Mouse (Mus musculus) CH12.LX (cell line): ENCODE results near the gene Cela1. TPM values are rescaled to one million over a fixed set of nuclear protein-coding genes. Genes with fewer than 3 reads are reported as not detected.

ENCODE experiments used
- DNase-seq: peaks from one replicate; pipeline ENCODE4 v3.0.0-alpha.2; 2013; ENCODE audit errors: extremely low read depth
- H3K27ac ChIP-seq: 2 replicates; pipeline ENCODE4 v1.5.1; 2012; ENCODE audit warnings: low read depth, mild to moderate bottlenecking, control low read depth, moderate library complexity; ENCODE audit not compliant: insufficient read depth
- H3K27me3 ChIP-seq: replicated peaks from 2 replicates; pipeline ENCODE3; 2012; ENCODE audit warnings: inconsistent platforms
- H3K36me3 ChIP-seq, 2 experiments: replicated peaks in 1 of 2; 2 replicates each; pipeline versions ENCODE3 to v1.6.1; 2012; ENCODE audit warnings: inconsistent platforms in 1 of 2, low read length in 1 of 2, mild to moderate bottlenecking in 1 of 2, mixed read lengths in 1 of 2, moderate library complexity in 1 of 2; ENCODE audit not compliant: control insufficient read depth in 1 of 2, insufficient read depth in 1 of 2
- H3K4me1 ChIP-seq, 2 experiments: 2 replicates each; pipeline ENCODE4 v1.6.1; 2012; ENCODE audit warnings: inconsistent platforms in 1 of 2, moderate library complexity in 1 of 2; ENCODE audit not compliant: insufficient read depth in 2 of 2, control insufficient read depth in 1 of 2
- H3K4me2 ChIP-seq: 2 replicates; pipeline ENCODE4 v1.6.1; 2012; ENCODE audit warnings: low read depth, mild to moderate bottlenecking, control low read depth; ENCODE audit not compliant: poor library complexity, insufficient read depth, severe bottlenecking
- H3K4me3 ChIP-seq, 3 experiments: fragments of 150-350 bp in 1 of 3; sonication (generic) in 1 of 3; replicated peaks in 1 of 3; 2 replicates each; pipeline versions ENCODE3 to v1.5.1; 2011 to 2012; ENCODE audit warnings: low read depth in 2 of 3, low read length in 2 of 3, mild to moderate bottlenecking in 2 of 3, moderate library complexity in 2 of 3, control low read depth in 1 of 3, improper control_type of control experiment in 1 of 3, inconsistent platforms in 1 of 3, mixed read lengths in 1 of 3; ENCODE audit not compliant: poor library complexity in 1 of 3
- H3K79me2 ChIP-seq: replicated peaks from 2 replicates; pipeline ENCODE4 v1.6.1; 2012; ENCODE audit warnings: mild to moderate bottlenecking, moderate library complexity; ENCODE audit not compliant: control insufficient read depth, poor library complexity, insufficient read depth, severe bottlenecking; ENCODE audit errors: extremely low read depth
- H3K9ac ChIP-seq: 2 replicates; pipeline ENCODE4 v1.6.1; 2012; ENCODE audit warnings: low read depth, mild to moderate bottlenecking, control low read depth, moderate library complexity; ENCODE audit not compliant: insufficient read depth
- H3K9me3 ChIP-seq: replicated peaks from 2 replicates; pipeline ENCODE3; 2012; ENCODE audit warnings: low read length, inconsistent platforms, mixed read lengths
- BHLHE40 ChIP-seq: IDR thresholded peaks from 2 replicates; pipeline ENCODE4 v1.6.1; 2011; ENCODE audit warnings: mild to moderate bottlenecking, low read depth, low read length, improper control_type of control experiment
- CHD1 ChIP-seq: IDR thresholded peaks from 2 replicates; pipeline ENCODE4 v1.6.1; 2012; ENCODE audit warnings: low read depth, low read length, improper control_type of control experiment, inconsistent platforms
- CHD2 ChIP-seq: IDR thresholded peaks from 2 replicates; pipeline ENCODE4 v1.6.1; 2011; ENCODE audit warnings: low read length, improper control_type of control experiment
- CTCF ChIP-seq, 2 experiments: IDR thresholded peaks in 1 of 2; conservative IDR thresholded peaks in 1 of 2; 2 replicates each; pipeline ENCODE4 v1.5.1; 2011 to 2012; ENCODE audit warnings: low read depth in 2 of 2, low read length in 2 of 2, improper control_type of control experiment in 1 of 2, inconsistent platforms in 1 of 2, mild to moderate bottlenecking in 1 of 2, moderate library complexity in 1 of 2
- GABPA ChIP-seq: IDR thresholded peaks from 2 replicates; pipeline ENCODE4 v1.6.1; 2012; ENCODE audit warnings: low read depth, low read length, improper control_type of control experiment, inconsistent platforms; ENCODE audit not compliant: insufficient replicate concordance
- HCFC1 ChIP-seq: IDR thresholded peaks from 2 replicates; pipeline ENCODE4 v1.6.1; 2012; ENCODE audit warnings: low read depth, mild to moderate bottlenecking, inconsistent platforms, low read length, improper control_type of control experiment
- IRF4 ChIP-seq: IDR thresholded peaks from 2 replicates; pipeline ENCODE4 v1.6.1; 2014; ENCODE audit warnings: low read depth, mild to moderate bottlenecking, inconsistent platforms, low read length, improper control_type of control experiment
- KAT2A ChIP-seq: IDR thresholded peaks from 2 replicates; pipeline ENCODE4 v1.6.1; 2012; ENCODE audit warnings: low read length, improper control_type of control experiment, inconsistent platforms; ENCODE audit not compliant: insufficient replicate concordance
- MAZ ChIP-seq: IDR thresholded peaks from 2 replicates; pipeline ENCODE4 v1.6.1; 2012; ENCODE audit warnings: low read depth, mild to moderate bottlenecking, inconsistent platforms, low read length, improper control_type of control experiment, moderate library complexity
- MEF2A ChIP-seq: IDR thresholded peaks from 2 replicates; pipeline ENCODE4 v1.6.1; 2014; ENCODE audit warnings: low read depth, mild to moderate bottlenecking, inconsistent platforms, low read length, improper control_type of control experiment, borderline replicate concordance
- MXI1 ChIP-seq: IDR thresholded peaks from 2 replicates; pipeline ENCODE4 v1.6.1; 2011; ENCODE audit warnings: mild to moderate bottlenecking, low read depth, low read length, improper control_type of control experiment
- NRF1 ChIP-seq: IDR thresholded peaks from 2 replicates; pipeline ENCODE4 v1.6.1; 2014; ENCODE audit warnings: low read depth, mild to moderate bottlenecking, inconsistent platforms, low read length, improper control_type of control experiment, moderate library complexity
- RCOR1 ChIP-seq: conservative IDR thresholded peaks from 2 replicates; pipeline ENCODE4 v1.6.1; 2012; ENCODE audit warnings: low read depth, mild to moderate bottlenecking, inconsistent platforms, low read length, improper control_type of control experiment
- SIN3A ChIP-seq: IDR thresholded peaks from 2 replicates; pipeline ENCODE4 v1.6.1; 2012; ENCODE audit warnings: low read length, improper control_type of control experiment, inconsistent platforms
- TBP ChIP-seq: conservative IDR thresholded peaks from 2 replicates; pipeline ENCODE4 v1.6.1; 2011; ENCODE audit warnings: low read depth, low read length, improper control_type of control experiment
- USF1 ChIP-seq: IDR thresholded peaks from 2 replicates; pipeline ENCODE4 v1.6.1; 2014; ENCODE audit warnings: low read depth, mild to moderate bottlenecking, inconsistent platforms, low read length, improper control_type of control experiment
- USF2 ChIP-seq: conservative IDR thresholded peaks from 2 replicates; pipeline ENCODE4 v1.6.1; 2011; ENCODE audit warnings: low read depth, low read length, improper control_type of control experiment
- ZKSCAN1 ChIP-seq: IDR thresholded peaks from 2 replicates; pipeline ENCODE4 v1.6.1; 2012; ENCODE audit warnings: low read depth, inconsistent platforms, low read length, improper control_type of control experiment, borderline replicate concordance
- ZMIZ1 ChIP-seq: IDR thresholded peaks from 2 replicates; pipeline ENCODE4 v1.6.1; 2012; ENCODE audit warnings: low read depth, mild to moderate bottlenecking, inconsistent platforms, low read length, improper control_type of control experiment
- ZNF384 ChIP-seq: IDR thresholded peaks from 2 replicates; pipeline ENCODE4 v1.6.1; 2012; ENCODE audit warnings: low read depth, low read length, improper control_type of control experiment, inconsistent platforms
- dilution Hi-C: fragments of 300-500 bp; cut with MboI; formaldehyde crosslinking; loops from 2 replicates; pipeline ENCODE4 v1.14.3; 2020; ENCODE audit warnings: low sequenced_read_pairs; ENCODE audit not compliant: extremely low pct_unique_long_range_greater_than_20kb, extremely low pct_ligation_motif_present
- in situ Hi-C: fragments of 300-500 bp; cut with MboI; formaldehyde crosslinking; loops from 3 replicates; pipeline ENCODE4 v1.14.3; 2019; ENCODE audit warnings: low sequenced_read_pairs, low pct_ligation_motif_present, low pct_unique_long_range_greater_than_20kb, mixed read lengths
- polyA plus RNA-seq: library from polyadenylated mRNA; unstranded; fragments of >175 nt; gene quantifications from 2 replicates; pipeline ENCODE4 v1.2.1, GENCODE M21; 2012; ENCODE audit warnings: low read depth; ENCODE audit not compliant: insufficient read length
- total RNA-seq, 2 experiments: library from RNA; depleted of rRNA; stranded (reverse); fragments of 300-350 nt in 1 of 2; fragments of >200 nt in 1 of 2; gene quantifications; 2 replicates each; pipeline ENCODE4 v1.2.3; 2012 to 2014

Cela1 gene
- total and polyA plus RNA-seq, 3 experiments: 1.3 to 4.8 (median 3.3) TPM

GRCm38 (mm10) chr15:100635851-100636645 lies 51.7 kb downstream of the Cela1 start:
- in situ Hi-C loops: no loop called here
- Histone ChIP-seq H3K36me3 (peaks cover 14 to 21% of the 10 kb centered on the region in 2 experiments), H3K27me3 (peaks cover 6% of the 10 kb centered on the region), H3K79me2 (no peaks in the 10 kb centered on the region), H3K9ac (peak overlapping the region; percentile 18)
- TF ChIP-seq IRF4 (no peak), CTCF (conservative IDR thresholded peaks at IDR 0.05 in 1 of 2, IDR thresholded peaks at IDR 0.05 in 1 of 2; ENCODE audit: low read depth in 2 of 2, low read length in 2 of 2) (no peak), NRF1 (no peak), SIN3A (no peak), MXI1 (no peak), MAZ (no peak), USF2 (no peak), BHLHE40 (no peak), USF1 (no peak), HCFC1 (no peak)
- TF ChIP-seq, all 38 proteins: peak for 0
- H3K4me2 ChIP-seq: peak overlapping the region; percentile 92
- H3K27ac ChIP-seq: no peak overlapping the region
- dilution Hi-C loops: no loop called here
- H3K4me1 ChIP-seq: peaks cover 13 to 57% of the 10 kb centered on the region in 2 experiments
- peak overlapping the region in 2 of 3 experiments; percentile 60 to 69 for H3K4me3 ChIP-seq
- no peak for DNase-seq
- no peaks in the 10 kb centered on the region for H3K9me3 ChIP-seq

DNA sequence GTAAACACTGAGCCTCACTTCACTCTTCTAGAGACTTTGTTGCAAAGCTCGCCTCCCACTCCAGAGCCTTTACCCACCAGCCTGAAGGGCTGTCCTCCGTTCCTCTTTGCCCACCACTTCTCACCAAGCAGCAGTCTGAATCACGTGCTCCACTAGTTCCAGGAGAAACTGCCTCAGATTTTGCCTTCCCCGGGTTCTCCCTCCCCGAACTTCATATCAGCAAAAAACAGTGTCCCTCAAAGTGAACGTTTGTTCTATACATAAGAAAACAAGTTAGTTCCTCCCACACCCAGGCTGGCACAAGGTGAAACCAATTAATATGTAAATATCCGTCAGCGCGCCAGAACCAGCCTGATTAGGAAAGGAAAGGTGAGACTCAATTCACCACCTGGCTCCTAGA lies 52.5 kb downstream of the Cela1 start:
- DNase-seq: no peak
- H3K4me3 ChIP-seq: no peak overlapping the region

DNA sequence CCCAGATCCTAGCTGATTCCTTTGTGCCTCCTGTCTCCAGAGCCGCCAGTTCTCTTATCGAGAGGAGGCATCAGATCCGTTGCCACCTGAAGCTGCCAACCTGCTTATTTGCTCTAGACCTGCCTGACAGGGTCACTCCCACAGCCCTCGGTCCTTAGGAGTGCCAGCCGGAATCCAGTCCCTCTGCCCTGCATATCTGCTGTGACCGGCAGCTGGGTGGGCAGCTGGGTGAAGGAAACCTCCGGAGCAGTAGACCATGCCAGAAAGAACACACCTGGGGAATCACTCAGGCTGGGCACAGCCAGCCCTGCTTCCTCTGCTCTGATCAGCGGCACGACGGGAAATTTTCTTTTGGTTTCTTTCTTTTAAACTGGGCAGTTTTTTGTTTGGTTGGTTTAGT lies 54.4 kb downstream of the Cela1 start:
- peaks cover 13 to 55% of the 10 kb centered on the region in 2 experiments for H3K4me1 ChIP-seq
- dilution Hi-C loops: no loop called here

More for the DNA sequence above, 52.5 kb downstream of the Cela1 start:
- Histone ChIP-seq H3K27me3 (peaks cover 8% of the 10 kb centered on the region), H3K4me1 (peaks cover 13 to 58% of the 10 kb centered on the region in 2 experiments), H3K79me2 (no peaks in the 10 kb centered on the region), H3K9me3 (no peaks in the 10 kb centered on the region), H3K27ac (no peak overlapping the region)
- in situ Hi-C loops: no loop called here
- TF ChIP-seq ZMIZ1: no peak
- no peak for TF ChIP-seq TBP
- no peak for TF ChIP-seq GABPA
- TF ChIP-seq, all 38 proteins: peak for 0
- H3K36me3 ChIP-seq: peaks cover 6 to 13% of the 10 kb centered on the region in 2 experiments
- dilution Hi-C loops: no loop called here
- no peak overlapping the region for H3K9ac ChIP-seq
- no peak overlapping the region for H3K4me2 ChIP-seq

More for the DNA sequence above, 54.4 kb downstream of the Cela1 start:
- no peak for DNase-seq
- TF ChIP-seq CHD1 (no peak), CTCF (conservative IDR thresholded peaks at IDR 0.05 in 1 of 2, IDR thresholded peaks at IDR 0.05 in 1 of 2; ENCODE audit: low read depth in 2 of 2, low read length in 2 of 2) (no peak), MEF2A (no peak), TBP (no peak), ZNF384 (no peak), RCOR1 (no peak), SIN3A (no peak), ZKSCAN1 (no peak), USF1 (no peak), CHD2 (no peak), KAT2A (no peak)
- TF ChIP-seq, all 38 proteins: peak for 0
- H3K4me3 ChIP-seq: no peak overlapping the region
- H3K27ac ChIP-seq: no peak overlapping the region
- H3K4me2 ChIP-seq: no peak overlapping the region
- no peaks in the 10 kb centered on the region for H3K79me2 ChIP-seq
- H3K36me3 ChIP-seq: no peaks in the 10 kb centered on the region
- H3K9me3 ChIP-seq: no peaks in the 10 kb centered on the region
- in situ Hi-C loops: no loop called here
- peaks cover 9% of the 10 kb centered on the region for H3K27me3 ChIP-seq
- H3K9ac ChIP-seq: no peak overlapping the region
